Comparison of ENCODE assay signal across 9 mouse cellular contexts in the genomic region with DNA sequence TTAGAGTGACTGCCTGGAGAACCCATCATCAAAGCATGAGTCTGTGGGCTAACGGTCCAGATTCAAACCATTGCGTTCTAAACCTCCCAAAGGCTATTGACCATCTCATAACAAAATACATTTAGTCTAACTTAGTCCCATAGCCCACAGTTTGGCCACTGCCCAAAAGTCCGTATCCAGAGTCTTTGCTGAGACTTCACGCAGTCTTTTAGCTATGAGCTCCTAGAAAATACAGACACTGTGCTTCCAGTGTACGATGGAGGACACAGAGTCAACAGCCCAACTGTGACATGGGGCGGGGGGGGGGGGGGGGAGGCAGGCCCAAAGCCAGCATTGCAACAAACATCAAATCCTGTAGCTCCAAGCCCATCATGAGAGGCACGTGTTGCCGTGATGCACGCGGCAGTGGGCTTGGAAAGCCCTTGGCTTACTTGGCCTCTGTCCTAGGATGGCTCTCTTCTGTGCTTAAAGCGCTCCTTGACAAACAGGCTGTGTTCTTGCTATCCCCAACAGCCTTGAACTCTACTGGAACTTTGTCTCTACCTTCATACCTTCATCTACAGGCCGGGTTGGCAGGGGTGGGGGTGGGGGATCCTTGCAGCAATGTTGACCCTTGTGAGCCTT. TPM values are rescaled to one million over a fixed set of nuclear protein-coding genes. Genes with fewer than 3 reads are reported as not detected.
DNase-seq lines count a peak whose midpoint lies in the region; ATAC-seq and TF ChIP-seq lines count a peak whose summit lies in the region.
"Had no signal": no experiment of that assay in that cellular context is flagged by ENCODE, and none has a peak within 500 bp of the region (broad histone marks: within the 10 kb centered on the region; RNA-seq: fewer than 3 reads in every experiment).

No protein-coding gene starts in this region.

- no peak overlapping the region for H3K9ac ChIP-seq in kidney, embryonic 15.5 days
- peak overlapping the region; percentile 53 for H3K9ac ChIP-seq in hindbrain, postnatal 0 days (replicated peaks; ENCODE audit: low read length)
- no peak overlapping the region; the same call in 1 of the 2 replicates for H3K9ac ChIP-seq in midbrain, embryonic 16.5 days (ENCODE audit: low read depth, low read length)

- H3K36me3 ChIP-seq in kidney, embryonic 15.5 days, result no peaks in the 10 kb centered on the region
- no peaks in the 10 kb centered on the region for H3K36me3 ChIP-seq in forebrain, embryonic 10.5 days (replicated peaks)
- no peaks in the 10 kb centered on the region for H3K36me3 ChIP-seq in hindbrain, postnatal 0 days (ENCODE audit: insufficient read depth, low read length)
- H3K36me3 ChIP-seq in midbrain, embryonic 16.5 days (ENCODE audit: control insufficient read depth, insufficient read depth, low read length), result peaks cover 2% of the 10 kb centered on the region; the same call in 1 of the 2 replicates

- TF ChIP-seq POLR2A in cerebellum, adult 2 months (IDR thresholded peaks at IDR 0.05; ENCODE audit: borderline replicate concordance, insufficient read depth, low read length), result no peak

- 78% methylated on average over 12 of the region's 12 CpGs for WGBS in kidney, embryonic 15.5 days
- WGBS in forebrain, embryonic 10.5 days, result 79% methylated on average over 12 of the region's 12 CpGs
- WGBS in hindbrain, postnatal 0 days, result 58% methylated on average over 11 of the region's 12 CpGs
- 85% methylated on average over 11 of the region's 12 CpGs for WGBS in midbrain, embryonic 16.5 days
- 23% methylated on average over 12 of the region's 12 CpGs for WGBS in cerebellum, adult 2 months

- no peaks in the 10 kb centered on the region for H3K9me3 ChIP-seq in kidney, embryonic 15.5 days (replicated peaks)
- H3K9me3 ChIP-seq in forebrain, embryonic 10.5 days, result no peaks in the 10 kb centered on the region
- no peaks in the 10 kb centered on the region for H3K9me3 ChIP-seq in hindbrain, postnatal 0 days (ENCODE audit: low read length)
- no peaks in the 10 kb centered on the region for H3K9me3 ChIP-seq in midbrain, embryonic 16.5 days (replicated peaks; ENCODE audit: control insufficient read depth, low read length, poor library complexity, severe bottlenecking)

- peaks cover 56% of the 10 kb centered on the region for H3K4me1 ChIP-seq in kidney, embryonic 15.5 days
- peaks cover 28% of the 10 kb centered on the region for H3K4me1 ChIP-seq in forebrain, embryonic 10.5 days
- H3K4me1 ChIP-seq in hindbrain, postnatal 0 days (ENCODE audit: insufficient read depth, low read length), result peaks cover 9% of the 10 kb centered on the region
- H3K4me1 ChIP-seq in midbrain, embryonic 16.5 days (ENCODE audit: control insufficient read depth, insufficient read depth, low read length), result peaks cover 3% of the 10 kb centered on the region; the same call in 1 of the 2 replicates
- peaks cover 17% of the 10 kb centered on the region for H3K4me1 ChIP-seq in cerebellum, adult 2 months (ENCODE audit: control insufficient read depth, insufficient read depth, low read length)

- no peak for ATAC-seq in kidney, embryonic 15.5 days (replicated peaks; ENCODE audit: low FRiP score)
- peak; percentile 30; the same call in 1 of the 2 replicates for ATAC-seq in hindbrain, postnatal 0 days
- peak; percentile 30; the same call in 1 of the 2 replicates for ATAC-seq in midbrain, embryonic 16.5 days

- no peak overlapping the region for H3K27ac ChIP-seq in kidney, embryonic 15.5 days
- no peak overlapping the region for H3K27ac ChIP-seq in forebrain, embryonic 10.5 days
- H3K27ac ChIP-seq in hindbrain, postnatal 0 days, result no peak overlapping the region
- no peak overlapping the region for H3K27ac ChIP-seq in midbrain, embryonic 16.5 days (ENCODE audit: low read length)
- H3K27ac ChIP-seq in cerebellum, adult 2 months (ENCODE audit: insufficient read depth, low read length), result no peak overlapping the region

- no peak for DNase-seq in kidney, adult 9 months
- DNase-seq in forebrain, embryonic 10.5 days (ENCODE audit: extremely low spot score, low spot score), result no peak
- peak; percentile 38 for DNase-seq in hindbrain, postnatal 0 days (ENCODE audit: low spot score)
- DNase-seq in right cerebral cortex, adult 2 months (ENCODE audit: low spot score in 2 of 2), result no peak
- DNase-seq in cerebellum, adult 2 months, result no peak
- no peak for DNase-seq in retina, postnatal 1 day

- peak overlapping the region; percentile 60 for H3K4me2 ChIP-seq in kidney, embryonic 15.5 days
- H3K4me2 ChIP-seq in hindbrain, postnatal 0 days (ENCODE audit: low read depth, low read length), result peak overlapping the region; percentile 54
- H3K4me2 ChIP-seq in midbrain, embryonic 16.5 days (ENCODE audit: low read length), result peak overlapping the region; percentile 55

- H3K4me3 ChIP-seq in kidney, embryonic 15.5 days (replicated peaks), result peak overlapping the region; percentile 38
- peak overlapping the region; percentile 44 for H3K4me3 ChIP-seq in forebrain, embryonic 10.5 days
- peak overlapping the region; percentile 33 for H3K4me3 ChIP-seq in hindbrain, postnatal 0 days (ENCODE audit: low read length)
- peak overlapping the region; percentile 37 for H3K4me3 ChIP-seq in midbrain, embryonic 16.5 days (ENCODE audit: low read depth, low read length)
- no peak overlapping the region for H3K4me3 ChIP-seq in cerebellum, adult 2 months (replicated peaks; ENCODE audit: insufficient read depth, low read depth, low read length)

- H3K27me3 ChIP-seq in kidney, embryonic 15.5 days, result no peaks in the 10 kb centered on the region; the same call in 1 of the 2 replicates
- no peaks in the 10 kb centered on the region for H3K27me3 ChIP-seq in forebrain, embryonic 10.5 days (ENCODE audit: poor library complexity, severe bottlenecking)
- no peaks in the 10 kb centered on the region for H3K27me3 ChIP-seq in hindbrain, postnatal 0 days (ENCODE audit: insufficient read depth, low read length)
- no peaks in the 10 kb centered on the region for H3K27me3 ChIP-seq in midbrain, embryonic 16.5 days (ENCODE audit: control insufficient read depth, insufficient read depth, low read depth, low read length)
- H3K27me3 ChIP-seq in cerebellum, adult 2 months (ENCODE audit: control insufficient read depth, insufficient read depth, low read length), result no peaks in the 10 kb centered on the region

- no peak for TF ChIP-seq CTCF in hindbrain, postnatal 0 days (IDR thresholded peaks at IDR 0.05; ENCODE audit: low read depth)
- no peak for TF ChIP-seq CTCF in cerebellum, adult 2 months (IDR thresholded peaks at IDR 0.05; ENCODE audit: borderline replicate concordance, insufficient read depth, low read depth, low read length)

RNA-seq across cellular contexts. Expression of gene Acsl1, which starts 32.3 kb away (rescaled TPM):
- 18.5 and 18.8 TPM in 2 replicates for polyA plus RNA-seq in kidney, embryonic 15.5 days (2015; fragmentation: Nextera tagmentation; extraction: Ambion mirVana)
- polyA plus RNA-seq in forebrain, embryonic 10.5 days (2016; fragmentation: Nextera tagmentation; extraction: Ambion mirVana), result 6.5 and 6.9 TPM in 2 replicates
- 29.0 and 40.3 TPM in 2 replicates for total RNA-seq in hindbrain, postnatal 0 days (2014; rRNA removed)
- 25.6 and 26.7 TPM in 2 replicates for polyA plus RNA-seq in hindbrain, postnatal 0 days (2015; fragmentation: Nextera tagmentation; extraction: Ambion mirVana)
- 17.9 and 20.2 TPM in 2 replicates for polyA plus RNA-seq in midbrain, embryonic 16.5 days (2015; fragmentation: Nextera tagmentation; extraction: Ambion mirVana)
- polyA plus RNA-seq in cerebellum, adult 2 months (2012; rRNA removed), result 47.7 and 51.1 TPM in 2 replicates

RNA-seq across cellular contexts. Expression of gene Cenpu, which starts 48.6 kb away (rescaled TPM):
- 18.5 and 19.7 TPM in 2 replicates for polyA plus RNA-seq in kidney, embryonic 15.5 days (2015; fragmentation: Nextera tagmentation; extraction: Ambion mirVana)
- 34.2 and 34.9 TPM in 2 replicates for polyA plus RNA-seq in forebrain, embryonic 10.5 days (2016; fragmentation: Nextera tagmentation; extraction: Ambion mirVana)
- 2.2 and 6.0 TPM in 2 replicates for total RNA-seq in hindbrain, postnatal 0 days (2014; rRNA removed)
- polyA plus RNA-seq in hindbrain, postnatal 0 days (2015; fragmentation: Nextera tagmentation; extraction: Ambion mirVana), result 7.5 and 8.0 TPM in 2 replicates
- polyA plus RNA-seq in midbrain, embryonic 16.5 days (2015; fragmentation: Nextera tagmentation; extraction: Ambion mirVana), result 5.7 and 6.3 TPM in 2 replicates
- polyA plus RNA-seq in cerebellum, adult 2 months (2012; rRNA removed), result 1.3 and 1.4 TPM in 2 replicates
- total RNA-seq: gastrocnemius, adult 18-20 months had no signal
